Mouse (Mus musculus): ENCODE measurements around the gene Il1f10.

Il1f10 gene

DNA sequence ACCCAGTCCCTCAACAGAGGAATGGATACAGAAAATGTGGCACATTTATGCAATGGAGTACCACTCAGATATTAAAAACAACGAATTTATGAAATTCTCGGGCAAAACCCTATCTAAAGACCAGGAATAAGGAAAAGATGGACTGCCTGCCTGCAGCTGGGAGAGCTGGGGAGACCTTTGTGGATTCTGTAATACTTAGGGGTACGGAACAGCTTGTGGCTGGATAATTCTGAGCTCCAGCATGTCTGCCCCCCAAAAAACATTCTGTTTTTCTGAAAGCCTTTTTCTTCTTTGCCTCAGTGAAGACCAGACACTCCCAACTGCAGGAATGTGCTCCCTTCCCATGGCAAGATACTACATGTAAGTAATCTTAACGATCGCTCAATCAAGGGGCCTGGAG is at the start of gene Il1f10:
Il1f10 (plus strand) TSS at position 301 of the 400 bp plus-strand sequence.
- no peak for DNase-seq

DNA sequence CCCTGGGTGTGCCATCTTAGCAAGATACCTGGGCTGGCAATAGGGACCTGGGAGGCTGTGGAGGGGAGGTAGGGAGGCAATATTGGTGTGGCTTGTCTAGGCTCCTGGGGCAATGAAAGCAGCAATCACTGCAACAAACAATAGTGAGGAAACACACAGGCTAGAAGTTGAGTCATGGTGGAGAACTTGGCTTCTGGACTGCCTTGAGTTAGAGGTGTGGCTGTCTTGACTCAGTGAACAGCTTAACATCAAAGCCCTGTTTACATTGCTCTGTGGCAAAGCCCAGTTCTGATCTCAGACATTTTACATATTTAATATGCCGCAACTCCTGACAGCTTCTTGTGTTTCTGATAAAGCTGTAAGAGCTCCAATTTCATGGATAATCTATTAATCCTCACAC is 23.5 kb upstream of the Il1f10 start:
- no peak for DNase-seq

DNA sequence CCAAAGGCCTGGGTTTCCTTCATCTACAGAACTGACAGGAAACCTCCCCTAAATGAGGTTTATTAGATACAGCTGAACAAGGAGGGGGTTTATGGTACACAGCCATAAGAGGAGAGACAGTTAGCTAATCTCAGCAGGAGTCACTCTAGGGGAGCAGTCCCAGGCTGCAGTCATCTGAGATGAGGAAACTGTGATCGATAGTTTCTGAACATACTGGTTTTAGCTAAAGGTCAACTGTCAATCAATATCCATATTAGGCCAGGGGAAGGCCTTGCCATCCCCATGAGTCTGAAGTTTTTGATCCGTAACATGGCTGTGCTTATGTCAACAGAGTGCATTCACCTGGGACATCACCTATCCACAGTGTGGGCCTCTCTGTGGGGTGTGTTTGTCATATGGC is 17.4 kb upstream of the Il1f10 start:
- no peak for DNase-seq

DNA sequence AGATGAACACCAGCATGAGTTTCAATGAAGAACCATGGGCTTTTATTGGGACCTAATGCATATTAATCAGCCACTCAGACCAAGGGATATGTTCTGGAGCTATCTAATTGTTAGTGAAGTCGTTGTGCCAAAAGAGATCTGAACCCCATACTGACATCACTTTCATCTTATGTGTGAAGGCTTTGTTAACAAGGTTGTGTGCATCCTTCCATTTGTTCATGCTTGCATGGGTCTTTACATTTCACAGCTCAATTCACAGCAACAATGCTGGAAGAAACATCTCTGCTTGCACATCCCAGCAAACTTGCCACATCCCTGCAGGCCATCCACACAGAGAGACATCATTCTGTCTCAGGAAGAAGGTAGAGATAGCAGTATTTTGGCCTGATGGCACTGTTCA is 15.8 kb upstream of the Il1f10 start:
- no peak for DNase-seq

DNA sequence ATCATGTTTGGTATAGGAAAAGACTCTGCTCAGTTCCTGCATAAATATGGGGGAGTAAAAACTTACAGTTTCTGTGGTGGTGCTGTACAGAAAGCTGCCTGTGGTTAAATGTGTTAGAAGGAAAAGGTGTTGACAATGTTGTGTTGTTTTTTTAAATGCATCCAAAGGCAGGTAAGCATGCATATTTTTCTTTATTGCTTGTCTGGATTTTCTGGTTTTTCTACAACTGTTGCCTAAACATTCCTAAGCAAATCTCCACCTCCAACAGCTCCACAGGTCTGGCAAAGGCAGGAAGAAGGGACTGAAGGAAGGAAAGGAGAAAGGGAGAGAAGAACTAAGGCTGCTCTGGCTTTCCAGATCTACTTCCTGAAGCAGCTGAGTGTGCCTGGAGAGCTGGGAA is 14.3 kb upstream of the Il1f10 start, which contains the start of gene Il1f5:
Il1f5 (plus strand) TSS at position 301 of the 400 bp plus-strand sequence.
- no peak for DNase-seq

DNA sequence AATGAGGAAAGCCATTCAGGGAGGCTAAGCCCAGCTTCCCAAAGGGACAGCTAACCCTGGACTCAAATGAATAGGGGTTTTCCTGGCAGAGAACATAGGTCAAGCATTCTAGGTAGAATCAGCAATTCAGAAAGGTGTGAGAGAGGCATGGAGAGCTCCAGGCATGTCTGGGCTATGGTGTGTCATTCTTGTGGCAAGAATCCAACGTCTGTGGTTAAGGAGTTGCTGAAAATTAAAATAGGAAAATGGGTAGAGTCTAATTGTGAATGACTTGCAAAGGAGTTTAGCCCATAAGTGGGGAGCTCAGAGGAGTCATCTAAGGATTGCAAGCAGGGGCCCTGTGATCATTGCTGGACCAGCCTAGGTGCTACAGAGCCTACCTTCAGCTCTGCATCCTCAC is 3.6 kb downstream of the Il1f10 start:
- DNase-seq, result no peak

DNA sequence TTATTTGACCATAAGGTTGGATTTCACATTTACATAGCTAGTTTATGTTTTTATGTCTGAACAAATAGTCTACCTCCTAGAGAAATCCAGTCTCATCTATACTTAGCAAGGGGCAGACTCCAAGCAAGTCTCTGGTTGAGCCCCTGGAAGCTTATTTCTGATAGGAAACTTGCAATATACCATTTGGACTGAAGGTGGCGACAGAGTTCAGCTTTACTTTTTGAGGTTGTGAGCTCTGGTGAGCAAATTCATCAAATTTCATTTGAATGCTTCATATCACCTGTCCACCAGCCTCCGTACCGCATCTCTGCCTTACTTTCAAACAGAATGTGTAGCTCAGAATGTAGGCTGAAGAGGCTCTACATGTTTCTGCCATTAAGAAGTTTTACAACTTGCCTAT is 5.8 kb downstream of the Il1f10 start:
- peak; percentile 72 to 75 for DNase-seq

DNA sequence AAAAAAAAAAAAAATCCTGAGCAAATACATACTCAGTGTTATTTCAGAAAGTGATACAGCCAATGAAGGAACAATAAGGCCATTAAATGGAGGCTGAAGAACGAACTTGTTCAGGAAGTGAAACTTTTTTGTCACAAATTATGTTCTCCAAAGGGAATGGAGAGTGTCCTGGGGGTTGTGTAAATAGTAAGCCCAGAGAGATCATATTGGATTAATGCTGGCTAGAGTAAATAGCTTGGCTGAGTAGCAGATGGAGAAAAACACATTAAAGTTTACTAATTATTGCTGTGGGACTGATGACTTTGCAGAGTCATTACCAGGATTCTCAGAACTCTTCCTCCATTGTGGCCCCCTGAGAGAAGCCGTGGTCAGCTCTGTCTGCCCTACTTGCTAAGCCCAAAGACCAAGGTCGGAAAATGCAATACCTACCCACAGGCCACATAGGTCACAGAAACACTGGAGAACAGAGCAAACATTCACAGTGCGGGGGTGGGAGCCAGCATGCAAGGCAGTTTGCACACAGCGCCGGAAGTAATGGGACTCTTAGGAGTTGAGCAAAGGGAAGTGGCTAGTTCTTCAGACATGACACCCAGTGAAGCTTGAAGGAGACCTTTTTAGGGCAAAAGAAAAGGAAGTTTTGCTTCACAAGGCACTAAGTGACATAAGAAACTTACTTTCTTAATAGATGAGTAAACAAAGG is 20.5 kb downstream of the Il1f10 start:
- peak; percentile 67 to 68 for DNase-seq

DNA sequence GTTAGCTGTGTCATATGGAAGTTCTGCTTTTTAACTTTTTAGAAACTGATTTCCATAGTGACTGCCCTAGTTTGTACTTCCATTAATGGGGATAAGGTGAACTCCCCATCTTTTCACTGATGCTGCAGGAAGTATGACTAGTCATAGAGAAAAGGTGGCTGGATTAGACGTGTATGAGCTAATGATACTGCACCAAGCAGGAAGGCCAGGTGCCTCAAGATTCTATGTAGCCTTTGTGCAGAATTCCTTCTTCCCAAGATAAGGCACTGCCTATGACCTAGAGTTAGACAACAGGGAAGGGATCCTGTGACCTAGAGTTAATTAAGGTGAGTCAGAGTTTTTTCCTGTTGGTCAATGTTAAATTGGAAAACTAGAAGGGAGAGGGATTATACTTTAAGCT is 25.9 kb downstream of the Il1f10 start:
- DNase-seq, result no peak

DNA sequence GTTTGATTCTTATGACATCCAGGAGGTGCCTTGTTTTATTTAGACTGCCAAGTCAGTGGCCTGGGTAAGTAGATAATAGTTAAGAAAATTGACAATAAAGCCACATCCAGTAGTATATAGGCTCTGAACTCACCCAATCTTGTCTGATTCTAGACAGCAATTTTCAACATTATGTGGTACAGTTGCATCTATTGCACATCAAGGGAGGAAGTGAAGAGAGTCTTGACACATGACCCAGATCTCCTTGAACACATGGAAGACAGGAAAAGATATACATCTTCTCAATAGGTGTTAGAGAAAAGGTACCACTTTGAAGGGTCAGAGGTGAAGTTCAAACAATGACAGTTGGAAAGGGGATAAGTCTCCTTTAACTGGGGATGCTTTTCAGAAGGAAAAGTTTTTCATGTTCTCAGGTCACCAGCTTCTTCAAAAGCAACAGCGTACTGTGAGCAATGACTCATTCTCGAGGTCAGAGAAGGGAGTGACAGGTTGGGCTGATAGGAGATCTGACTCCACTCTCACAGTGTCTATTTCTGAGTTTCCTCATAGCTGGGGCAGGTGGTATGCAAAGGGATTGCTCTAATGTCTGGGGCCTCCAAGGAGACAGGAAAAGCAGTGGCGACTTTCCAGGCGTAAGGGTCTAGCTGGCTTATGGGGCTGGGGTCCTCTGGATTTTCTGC is 27.1 kb downstream of the Il1f10 start:
- DNase-seq, result no peak

DNA sequence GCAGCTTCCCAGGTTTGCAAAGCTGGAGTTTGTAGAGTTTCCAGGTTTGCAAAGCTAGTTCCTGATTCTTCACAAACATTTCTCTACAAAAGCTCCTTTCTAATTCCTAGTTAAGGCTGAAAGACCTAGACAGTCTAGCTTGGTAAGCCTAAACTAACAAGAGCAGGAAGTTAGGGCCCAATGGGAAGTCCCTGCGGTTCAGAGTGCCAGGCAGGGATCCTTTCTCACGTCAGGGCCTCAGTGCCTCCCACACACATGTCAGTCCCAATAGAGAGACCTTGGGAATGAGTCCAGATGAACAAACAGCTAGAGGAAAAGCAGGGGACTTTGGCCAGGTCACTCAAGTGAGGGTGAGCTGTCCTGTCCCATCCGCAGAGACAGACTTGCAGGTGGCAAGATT is 44.3 kb downstream of the Il1f10 start:
- DNase-seq, result peak in 1 of 2 experiments; percentile 4

DNA sequence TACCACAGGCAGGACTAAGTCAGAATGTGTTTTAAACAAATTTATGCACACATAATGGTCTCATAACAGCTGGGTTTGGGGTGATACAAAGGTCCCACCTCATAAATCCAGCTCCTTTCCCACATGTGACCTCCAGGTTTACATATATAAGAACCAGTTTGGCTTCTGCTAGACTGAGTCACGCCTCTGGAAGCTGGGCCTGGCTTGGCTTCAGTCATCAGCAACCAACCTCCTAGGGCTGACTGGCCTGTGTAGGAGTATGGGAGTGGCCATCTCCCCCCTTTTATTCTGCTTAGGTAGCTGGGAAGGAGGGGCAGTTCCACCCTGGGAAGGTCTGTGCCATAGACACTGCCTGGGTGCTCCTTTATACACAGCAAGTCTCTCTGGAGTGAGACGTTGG is 45.5 kb downstream of the Il1f10 start, which contains the start of gene Il1rn:
Il1rn (plus strand) TSS at position 309 of the 400 bp plus-strand sequence.
- DNase-seq, result no peak

DNA sequence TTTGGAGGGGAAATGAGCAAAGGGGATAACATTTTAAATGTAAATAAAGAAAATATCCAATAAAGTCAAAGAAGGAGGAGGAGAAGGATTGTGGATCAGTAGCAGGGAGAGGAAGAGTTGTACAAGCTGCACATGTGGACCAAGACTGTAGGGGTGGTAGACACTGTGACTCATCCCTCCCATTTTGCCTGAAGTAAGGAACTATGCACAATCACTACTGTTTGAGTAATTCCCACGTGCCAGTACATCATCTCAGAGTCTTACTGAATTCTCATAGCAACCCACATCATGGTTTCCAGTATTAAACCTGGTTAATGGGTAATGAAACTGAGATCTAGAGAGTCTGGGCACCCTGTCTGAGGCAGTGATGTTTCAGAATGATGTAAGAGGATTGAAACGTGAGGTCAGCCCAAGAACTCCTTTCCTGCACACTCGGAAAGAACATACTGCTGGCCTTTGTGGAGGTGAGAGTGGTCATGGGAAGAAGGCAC is 50.4 kb downstream of the Il1f10 start:
- DNase-seq, result no peak
